Mouse (Mus musculus): ENCODE measurements around the gene Tshz2. TPM values are rescaled to one million over a fixed set of nuclear protein-coding genes. Genes with fewer than 3 reads are reported as not detected.

Gene Tshz2
- total RNA-seq, 2 experiments from 2014 or later, result 16.5 to 18.0 TPM

GRCm38 (mm10) chr2:170028488-170029303, 395.9 kb downstream of the Tshz2 start:
- DNase-seq, result no peak
- intact Hi-C loops (cut with DNase I), result no loop called here

GRCm38 (mm10) chr2:170029304-170029856, 396.6 kb downstream of the Tshz2 start:
- DNase-seq, result no peak
- intact Hi-C loops (cut with DNase I), result no loop called here

- DNase-seq, result no peak
- intact Hi-C loops (cut with DNase I), result no loop called here
Observed at GRCm38 (mm10) chr2:170031226-170031625, 398.4 kb downstream of the Tshz2 start.

GRCm38 (mm10) chr2:170031872-170032271, 399.1 kb downstream of the Tshz2 start:
- intact Hi-C loops (cut with DNase I), result no loop called here
- no peak for DNase-seq

- DNase-seq, result no peak
- intact Hi-C loops (cut with DNase I), result no loop called here
Observed at GRCm38 (mm10) chr2:170033219-170033618, 400.4 kb downstream of the Tshz2 start.

- intact Hi-C loops (cut with DNase I), result no loop called here
- DNase-seq, result no peak
Observed at GRCm38 (mm10) chr2:170034794-170035193, 402.0 kb downstream of the Tshz2 start.

- DNase-seq, result no peak
- intact Hi-C loops (cut with DNase I), result no loop called here
Observed at GRCm38 (mm10) chr2:170036791-170037241, 404.0 kb downstream of the Tshz2 start.

- intact Hi-C loops (cut with DNase I), result no loop called here
- DNase-seq, result no peak
Observed at GRCm38 (mm10) chr2:170037346-170037745, 404.5 kb downstream of the Tshz2 start.

GRCm38 (mm10) chr2:170039772-170040171, 407.0 kb downstream of the Tshz2 start:
- intact Hi-C loops (cut with DNase I), result no loop called here
- DNase-seq, result no peak

GRCm38 (mm10) chr2:170041101-170041500, 408.3 kb downstream of the Tshz2 start:
- peak; percentile 61 to 63 for DNase-seq
- intact Hi-C loops (cut with DNase I), result no loop called here

GRCm38 (mm10) chr2:170042471-170043213, 409.8 kb downstream of the Tshz2 start:
- intact Hi-C loops (cut with DNase I), result no loop called here
- DNase-seq, result no peak

GRCm38 (mm10) chr2:170043290-170043689, 410.5 kb downstream of the Tshz2 start:
- intact Hi-C loops (cut with DNase I), result no loop called here
- no peak for DNase-seq

GRCm38 (mm10) chr2:170045896-170046295, 413.1 kb downstream of the Tshz2 start:
- no peak for DNase-seq
- intact Hi-C loops (cut with DNase I), result no loop called here

- no peak for DNase-seq
- intact Hi-C loops (cut with DNase I), result no loop called here
Observed at GRCm38 (mm10) chr2:170046371-170047145, 413.7 kb downstream of the Tshz2 start.

- intact Hi-C loops (cut with DNase I), result no loop called here
Observed at GRCm38 (mm10) chr2:170048831-170049230, 416.0 kb downstream of the Tshz2 start.

GRCm38 (mm10) chr2:170050651-170051050, 417.8 kb downstream of the Tshz2 start:
- intact Hi-C loops (cut with DNase I), result no loop called here
- DNase-seq, result no peak

More at GRCm38 (mm10) chr2:170048831-170049230, 416.0 kb downstream of the Tshz2 start:
- DNase-seq, result no peak

- no peak for DNase-seq
- intact Hi-C loops (cut with DNase I), result no loop called here
Observed at GRCm38 (mm10) chr2:170051441-170051840, 418.6 kb downstream of the Tshz2 start.

- intact Hi-C loops (cut with DNase I), result loop anchor here (2.0 kb wide), 1 partner anchor 46 kb away; no protein-coding TSS in a partner anchor
- no peak for DNase-seq
Observed at GRCm38 (mm10) chr2:170054943-170055342, 422.1 kb downstream of the Tshz2 start.

- intact Hi-C loops (cut with DNase I), result loop anchor here (2.0 kb wide), 1 partner anchor 45 kb away; no protein-coding TSS in a partner anchor
Observed at GRCm38 (mm10) chr2:170055413-170055812, 422.6 kb downstream of the Tshz2 start.

GRCm38 (mm10) chr2:170058774-170059173, 426.0 kb downstream of the Tshz2 start:
- intact Hi-C loops (cut with DNase I), result no loop called here
- no peak for DNase-seq

More at GRCm38 (mm10) chr2:170055413-170055812, 422.6 kb downstream of the Tshz2 start:
- peak in 1 of 2 experiments; percentile 52 for DNase-seq
